Mouse (Mus musculus) embryonic facial prominence, embryonic 13.5 days (tissue): ENCODE data around the gene Zfp704. TPM values are rescaled to one million over a fixed set of nuclear protein-coding genes. Genes with fewer than 3 reads are reported as not detected.

Experiments used
- ATAC-seq: fragments of 200-750 bp; cut with Nextera tagmentation; 2 replicates; pipeline ENCODE4 v1.8.0; 2017; ENCODE audit warnings: low read depth; ENCODE audit not compliant: insufficient number of reproducible peaks, insufficient read depth, low FRiP score, low TSS enrichment
- H3K27ac ChIP-seq: fragments of 300-500 bp; sonication (generic); 2 replicates; pipeline ENCODE4 v1.5.1; 2015; ENCODE audit warnings: moderate library complexity, mild to moderate bottlenecking, inconsistent platforms
- H3K27me3 ChIP-seq: fragments of 300-500 bp; sonication (generic); 2 replicates; pipeline ENCODE4 v1.6.1; 2015; ENCODE audit warnings: mild to moderate bottlenecking, inconsistent platforms
- H3K36me3 ChIP-seq: fragments of 300-500 bp; sonication (generic); 2 replicates; pipeline ENCODE4 v1.6.1; 2015; ENCODE audit warnings: mild to moderate bottlenecking, inconsistent platforms
- H3K4me1 ChIP-seq: fragments of 300-500 bp; sonication (generic); 2 replicates; pipeline ENCODE4 v1.6.1; 2015; ENCODE audit warnings: inconsistent platforms
- H3K4me2 ChIP-seq: fragments of 300-500 bp; sonication (generic); 2 replicates; pipeline ENCODE4 v1.6.1; 2015; ENCODE audit warnings: moderate library complexity, mild to moderate bottlenecking, inconsistent platforms
- H3K4me3 ChIP-seq: fragments of 300-500 bp; sonication (generic); 2 replicates; pipeline ENCODE4 v1.5.1; 2015; ENCODE audit warnings: mild to moderate bottlenecking, inconsistent platforms
- H3K9ac ChIP-seq: fragments of 300-500 bp; sonication (generic); 2 replicates; pipeline ENCODE4 v1.6.1; 2015; ENCODE audit warnings: mild to moderate bottlenecking, inconsistent platforms
- H3K9me3 ChIP-seq: fragments of 300-500 bp; sonication (generic); 2 replicates; pipeline ENCODE4 v1.6.1; 2016; ENCODE audit warnings: inconsistent platforms
- WGBS: fragments of 180-500 bp; shearing (Covaris S2); methylation state at CpG from one replicate; pipeline ENCODE4 v1.1.7; 2015; ENCODE audit warnings: mixed read lengths; 5-methylcytosine and 5-hydroxymethylcytosine counted together
- polyA plus RNA-seq: library from polyadenylated mRNA; unstranded; fragments of >200 nt; fragmentation: Nextera tagmentation; extraction: Ambion mirVana; gene quantifications from 2 replicates; pipeline ENCODE4 v1.2.1, GENCODE M21; 2015

Zfp704 gene
- polyA plus RNA-seq, 1 experiment from 2014 or later = 10.0 TPM

GRCm38 (mm10) chr3:9593832-9594231 lies 16.1 kb downstream of the Zfp704 start:
- no peaks in the 10 kb centered on the region for H3K36me3 ChIP-seq
- WGBS = 83% methylated on average over 2 of the region's 2 CpGs
- no peak for ATAC-seq
- 0 out of 2 replicates have a peak, but pooled peaks cover 4% of the 10 kb centered on the region for H3K9me3 ChIP-seq
- no peaks in the 10 kb centered on the region for H3K27me3 ChIP-seq
- peaks cover 5% of the 10 kb centered on the region for H3K4me1 ChIP-seq
- H3K4me3 ChIP-seq = no peak overlapping the region
- no peak overlapping the region for H3K4me2 ChIP-seq
- no peak overlapping the region for H3K27ac ChIP-seq
- H3K9ac ChIP-seq = no peak overlapping the region

GRCm38 (mm10) chr3:9591416-9592110 lies 18.3 kb downstream of the Zfp704 start:
- no peak overlapping the region for H3K4me2 ChIP-seq
- no peak overlapping the region for H3K9ac ChIP-seq
- no peaks in the 10 kb centered on the region for H3K27me3 ChIP-seq
- 95% methylated on average over 8 of the region's 8 CpGs for WGBS
- ATAC-seq = no peak
- H3K9me3 ChIP-seq = 0 out of 2 replicates have a peak, but pooled peaks cover 4% of the 10 kb centered on the region
- no peak overlapping the region for H3K27ac ChIP-seq
- peaks cover 9% of the 10 kb centered on the region for H3K4me1 ChIP-seq
- no peak overlapping the region for H3K4me3 ChIP-seq
- H3K36me3 ChIP-seq = no peaks in the 10 kb centered on the region

GRCm38 (mm10) chr3:9588635-9589034 lies 21.2 kb downstream of the Zfp704 start:
- H3K36me3 ChIP-seq = no peaks in the 10 kb centered on the region
- no peak overlapping the region for H3K27ac ChIP-seq
- no peaks in the 10 kb centered on the region for H3K27me3 ChIP-seq
- ATAC-seq = no peak
- H3K4me3 ChIP-seq = no peak overlapping the region
- H3K9ac ChIP-seq = no peak overlapping the region
- 87% methylated on average over 4 of the region's 4 CpGs for whole genome bisulfite sequencing
- H3K9me3 ChIP-seq = 0 out of 2 replicates have a peak, but pooled peaks cover 4% of the 10 kb centered on the region
- peaks cover 18% of the 10 kb centered on the region for H3K4me1 ChIP-seq
- no peak overlapping the region for H3K4me2 ChIP-seq

- H3K36me3 ChIP-seq = no peaks in the 10 kb centered on the region
- no peak overlapping the region for H3K27ac ChIP-seq
- 0 out of 2 replicates have a peak, but pooled peaks cover 4% of the 10 kb centered on the region for H3K9me3 ChIP-seq
- no peak overlapping the region for H3K4me3 ChIP-seq
- H3K9ac ChIP-seq = no peak overlapping the region
- peaks cover 25% of the 10 kb centered on the region for H3K4me1 ChIP-seq
- ATAC-seq = no peak
- WGBS = 88% methylated on average over 7 of the region's 7 CpGs
- no peak overlapping the region for H3K4me2 ChIP-seq
- no peaks in the 10 kb centered on the region for H3K27me3 ChIP-seq
Measured at GRCm38 (mm10) chr3:9587304-9587703, 22.6 kb downstream of the Zfp704 start.

GRCm38 (mm10) chr3:9583516-9583915 lies 26.4 kb downstream of the Zfp704 start:
- Histone ChIP-seq H3K27me3 (no peaks in the 10 kb centered on the region), H3K4me1 (peaks cover 30% of the 10 kb centered on the region), H3K9ac (no peak overlapping the region), H3K36me3 (no peaks in the 10 kb centered on the region), H3K9me3 (no peaks in the 10 kb centered on the region), H3K4me3 (no peak overlapping the region), H3K4me2 (no peak overlapping the region), H3K27ac (no peak overlapping the region)
- no peak for ATAC-seq
- 66% methylated on average over 2 of the region's 2 CpGs for WGBS

- no peak overlapping the region for H3K4me2 ChIP-seq
- no peaks in the 10 kb centered on the region for H3K27me3 ChIP-seq
- H3K4me3 ChIP-seq = no peak overlapping the region
- no peak overlapping the region for H3K27ac ChIP-seq
- H3K9me3 ChIP-seq = no peaks in the 10 kb centered on the region
- WGBS = 89% methylated on average over 14 of the region's 14 CpGs
- H3K9ac ChIP-seq = no peak overlapping the region
- H3K36me3 ChIP-seq = no peaks in the 10 kb centered on the region
- ATAC-seq = no peak
- peaks cover 38% of the 10 kb centered on the region for H3K4me1 ChIP-seq
Measured at GRCm38 (mm10) chr3:9580952-9581798, 28.7 kb downstream of the Zfp704 start.

GRCm38 (mm10) chr3:9580102-9580501 lies 29.8 kb downstream of the Zfp704 start:
- Histone ChIP-seq H3K27ac (no peak overlapping the region), H3K9me3 (no peaks in the 10 kb centered on the region), H3K4me3 (no peak overlapping the region), H3K9ac (no peak overlapping the region), H3K27me3 (no peaks in the 10 kb centered on the region), H3K4me2 (no peak overlapping the region), H3K36me3 (no peaks in the 10 kb centered on the region), H3K4me1 (peaks cover 49% of the 10 kb centered on the region)
- 87% methylated on average over 3 of the region's 3 CpGs for WGBS
- no peak for ATAC-seq

GRCm38 (mm10) chr3:9579028-9579643 lies 30.7 kb downstream of the Zfp704 start:
- Histone ChIP-seq H3K27me3 (no peaks in the 10 kb centered on the region), H3K27ac (no peak overlapping the region), H3K9ac (no peak overlapping the region), H3K36me3 (no peaks in the 10 kb centered on the region), H3K9me3 (no peaks in the 10 kb centered on the region), H3K4me2 (no peak overlapping the region), H3K4me1 (peaks cover 55% of the 10 kb centered on the region), H3K4me3 (no peak overlapping the region)
- WGBS = 72% methylated on average over 4 of the region's 4 CpGs
- no peak for ATAC-seq

- Histone ChIP-seq H3K9ac (no peak overlapping the region), H3K4me3 (no peak overlapping the region), H3K27me3 (no peaks in the 10 kb centered on the region), H3K36me3 (no peaks in the 10 kb centered on the region), H3K4me2 (no peak overlapping the region), H3K4me1 (peaks cover 52% of the 10 kb centered on the region), H3K27ac (no peak overlapping the region), H3K9me3 (no peaks in the 10 kb centered on the region)
- 76% methylated on average over 4 of the region's 4 CpGs for WGBS
- ATAC-seq = no peak
Measured at GRCm38 (mm10) chr3:9576872-9577271, 33.0 kb downstream of the Zfp704 start.

- 62% methylated on average over 8 of the region's 8 CpGs for WGBS
- Histone ChIP-seq H3K9ac (0 out of 2 replicates have a peak overlapping the region, but pooled peaks have one; percentile 3), H3K36me3 (no peaks in the 10 kb centered on the region), H3K4me2 (peak overlapping the region; percentile 3; the same call in 1 of the 2 replicates), H3K9me3 (no peaks in the 10 kb centered on the region), H3K4me1 (peaks cover 46% of the 10 kb centered on the region), H3K4me3 (no peak overlapping the region), H3K27me3 (no peaks in the 10 kb centered on the region), H3K27ac (peak overlapping the region; percentile 56)
- no peak for ATAC-seq
Measured at GRCm38 (mm10) chr3:9574305-9574704, 35.6 kb downstream of the Zfp704 start.

- Histone ChIP-seq H3K9me3 (no peaks in the 10 kb centered on the region), H3K4me3 (no peak overlapping the region), H3K36me3 (no peaks in the 10 kb centered on the region), H3K27ac (peak overlapping the region; percentile 9; the same call in 1 of the 2 replicates), H3K4me2 (no peak overlapping the region), H3K9ac (no peak overlapping the region), H3K27me3 (no peaks in the 10 kb centered on the region), H3K4me1 (peaks cover 51% of the 10 kb centered on the region)
- WGBS = 29% methylated on average over 6 of the region's 6 CpGs
- peak; percentile 28; the same call in 1 of the 2 replicates for ATAC-seq
Measured at GRCm38 (mm10) chr3:9573581-9573980, 36.3 kb downstream of the Zfp704 start.
